Mouse (Mus musculus): ENCODE measurements around the gene Sema7a. TPM values are rescaled to one million over a fixed set of nuclear protein-coding genes. Genes with fewer than 3 reads are reported as not detected.
A peak's percentile ranks its signal among the peaks of the same experiment; 100 is the strongest.

The Sema7a gene
- polyA plus RNA-seq, 1 experiment from 2014 or later, result 0.13 TPM

DNA sequence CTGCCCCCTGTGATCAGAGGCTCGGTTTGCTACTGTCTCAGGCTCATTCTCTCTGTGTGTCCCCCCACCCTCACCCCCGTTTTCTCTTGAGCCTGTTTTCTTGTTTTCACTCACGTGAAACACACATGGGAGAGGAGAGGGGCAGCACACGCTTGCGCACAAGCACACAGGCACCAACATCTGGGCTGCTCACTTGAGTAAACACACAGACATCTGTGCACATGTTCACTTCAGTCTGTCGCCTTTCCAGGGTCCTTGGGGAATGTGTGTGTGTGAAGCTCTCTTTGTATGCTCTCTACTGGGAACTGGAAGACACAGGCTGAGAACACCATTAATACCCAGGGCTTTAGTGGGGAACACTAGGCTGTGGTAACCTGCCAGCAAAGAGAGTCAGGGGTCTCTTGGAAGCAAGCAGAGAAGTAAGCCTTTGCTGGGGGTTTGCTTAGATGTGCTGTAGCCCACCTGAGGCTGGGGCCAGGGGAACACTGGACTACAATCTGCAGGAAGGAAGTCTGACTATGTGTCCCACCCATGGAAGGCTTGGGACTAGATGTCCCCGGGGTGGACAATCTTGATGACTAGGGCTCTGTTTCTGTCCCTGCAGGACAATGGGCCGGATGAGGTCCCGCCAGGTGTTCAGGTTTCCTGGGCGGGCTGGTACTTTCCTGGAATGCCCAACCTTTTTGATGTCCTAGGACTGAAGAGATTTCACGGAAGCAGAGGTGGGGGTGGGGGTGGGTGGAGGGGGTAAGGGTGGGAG lies 30.0 kb downstream of the Sema7a start:
- Histone ChIP-seq H3K9me3 (no peaks in the 10 kb centered on the region), H3K9ac (no peak overlapping the region), H3K4me2 (no peak overlapping the region), H3K27me3 (replicated peaks) (no peaks in the 10 kb centered on the region; the same call in 1 of the 2 replicates), H3K4me1 (peaks cover 44% of the 10 kb centered on the region), H3K4me3 (no peak overlapping the region), H3K36me3 (no peaks in the 10 kb centered on the region), H3K27ac (replicated peaks) (no peak overlapping the region)
- no peak for ATAC-seq (ENCODE audit: extremely low read depth, insufficient number of reproducible peaks, low FRiP score, low TSS enrichment)
- WGBS, result 73% methylated on average over 11 of the region's 11 CpGs

GRCm38 (mm10) chr9:57971413-57971812 lies 31.5 kb downstream of the Sema7a start:
- H3K4me1 ChIP-seq, result peaks cover 33% of the 10 kb centered on the region
- H3K4me2 ChIP-seq, result no peak overlapping the region
- no peak overlapping the region for H3K9ac ChIP-seq
- H3K4me3 ChIP-seq, result no peak overlapping the region
- no peaks in the 10 kb centered on the region for H3K9me3 ChIP-seq
- H3K27me3 ChIP-seq (replicated peaks), result no peaks in the 10 kb centered on the region; the same call in 1 of the 2 replicates
- H3K27ac ChIP-seq (replicated peaks), result no peak overlapping the region
- 86% methylated on average over 5 of the region's 5 CpGs for WGBS
- ATAC-seq (ENCODE audit: extremely low read depth, insufficient number of reproducible peaks, low FRiP score, low TSS enrichment), result no peak
- H3K36me3 ChIP-seq, result no peaks in the 10 kb centered on the region

- Histone ChIP-seq H3K4me1 (peaks cover 30% of the 10 kb centered on the region), H3K4me3 (no peak overlapping the region), H3K4me2 (peak overlapping the region; percentile 19; the same call in 1 of the 2 replicates), H3K9ac (no peak overlapping the region), H3K27ac (replicated peaks) (peak overlapping the region; percentile 37; the same call in 1 of the 2 replicates), H3K9me3 (no peaks in the 10 kb centered on the region), H3K27me3 (replicated peaks) (no peaks in the 10 kb centered on the region; the same call in 1 of the 2 replicates), H3K36me3 (no peaks in the 10 kb centered on the region)
- ATAC-seq (ENCODE audit: extremely low read depth, insufficient number of reproducible peaks, low FRiP score, low TSS enrichment), result no peak
- WGBS, result 49% methylated on average over 9 of the region's 9 CpGs
Observed at GRCm38 (mm10) chr9:57972141-57972591, 32.3 kb downstream of the Sema7a start.

GRCm38 (mm10) chr9:57972776-57973439 lies 33.0 kb downstream of the Sema7a start:
- Histone ChIP-seq H3K9ac (no peak overlapping the region), H3K27me3 (replicated peaks) (no peaks in the 10 kb centered on the region; the same call in 1 of the 2 replicates), H3K9me3 (0 out of 2 replicates have a peak, but pooled peaks cover 4% of the 10 kb centered on the region), H3K4me3 (no peak overlapping the region), H3K36me3 (no peaks in the 10 kb centered on the region), H3K27ac (replicated peaks) (0 out of 2 replicates have a peak overlapping the region, but pooled peaks have one; percentile 37), H3K4me2 (peak overlapping the region; percentile 19; the same call in 1 of the 2 replicates), H3K4me1 (peaks cover 23% of the 10 kb centered on the region)
- ATAC-seq (ENCODE audit: extremely low read depth, insufficient number of reproducible peaks, low FRiP score, low TSS enrichment), result no peak
- 46% methylated on average over 9 of the region's 9 CpGs for WGBS

DNA sequence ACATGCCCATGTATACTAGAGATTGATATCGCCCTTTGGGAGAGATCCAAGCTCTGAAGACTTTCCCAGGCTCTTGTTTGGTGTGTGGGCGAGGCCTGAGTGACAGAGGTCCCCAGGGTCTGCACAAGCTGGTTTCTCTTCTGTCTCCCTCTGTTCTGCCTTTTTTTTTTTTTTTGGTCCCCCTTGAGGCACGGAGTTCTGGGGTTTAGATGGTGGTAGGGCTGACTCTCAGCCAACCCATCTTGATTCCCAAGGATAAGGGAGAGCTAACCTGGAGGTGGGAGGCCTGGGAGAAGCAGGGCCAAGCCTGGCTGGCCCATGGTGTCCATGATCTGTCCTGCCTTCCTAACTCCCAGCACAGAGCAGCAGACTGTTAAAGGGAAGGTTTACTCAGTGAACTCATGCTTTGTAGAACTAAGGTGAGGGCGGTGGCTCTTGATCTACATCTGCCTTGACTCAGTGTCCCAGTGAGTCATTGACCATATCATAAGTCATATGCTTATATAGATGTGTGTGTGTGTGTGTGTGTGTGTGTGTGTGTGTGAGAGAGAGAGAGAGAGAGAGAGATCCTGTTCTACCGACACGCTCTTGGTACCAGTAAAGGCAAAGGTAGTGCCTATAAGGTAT lies 33.6 kb downstream of the Sema7a start:
- H3K9ac ChIP-seq, result no peak overlapping the region
- H3K4me2 ChIP-seq, result no peak overlapping the region
- no peak overlapping the region for H3K4me3 ChIP-seq
- 83% methylated on average over 6 of the region's 6 CpGs for WGBS
- no peaks in the 10 kb centered on the region; the same call in 1 of the 2 replicates for H3K27me3 ChIP-seq (replicated peaks)
- H3K27ac ChIP-seq (replicated peaks), result no peak overlapping the region
- H3K36me3 ChIP-seq, result no peaks in the 10 kb centered on the region
- no peak for ATAC-seq (ENCODE audit: extremely low read depth, insufficient number of reproducible peaks, low FRiP score, low TSS enrichment)
- H3K4me1 ChIP-seq, result peaks cover 21% of the 10 kb centered on the region
- 0 out of 2 replicates have a peak, but pooled peaks cover 4% of the 10 kb centered on the region for H3K9me3 ChIP-seq

DNA sequence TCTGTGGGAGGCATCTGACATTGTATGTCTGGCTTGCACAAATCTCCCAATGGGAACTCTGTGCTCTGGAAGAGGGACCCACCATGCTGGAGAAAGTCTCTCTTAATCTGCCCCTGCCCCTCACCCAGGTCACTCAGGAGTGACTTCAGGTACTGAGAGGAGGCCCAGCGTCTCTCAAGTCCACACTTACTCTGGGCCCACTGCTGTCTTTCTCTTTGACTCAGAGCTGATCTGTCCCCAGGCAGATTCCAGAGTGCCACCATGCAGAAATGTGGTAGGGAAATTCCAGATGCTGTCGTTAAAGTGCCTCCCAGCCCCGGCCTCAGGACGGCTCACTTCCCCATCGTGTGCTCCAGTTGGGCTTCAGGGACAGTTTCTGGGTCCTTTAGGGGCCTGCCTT lies 34.3 kb downstream of the Sema7a start:
- no peak overlapping the region for H3K9ac ChIP-seq
- no peak overlapping the region for H3K4me3 ChIP-seq
- no peak overlapping the region for H3K4me2 ChIP-seq
- ATAC-seq (ENCODE audit: extremely low read depth, insufficient number of reproducible peaks, low FRiP score, low TSS enrichment), result no peak
- H3K9me3 ChIP-seq, result 0 out of 2 replicates have a peak, but pooled peaks cover 4% of the 10 kb centered on the region
- H3K4me1 ChIP-seq, result peaks cover 24% of the 10 kb centered on the region
- H3K27ac ChIP-seq (replicated peaks), result no peak overlapping the region
- WGBS, result 47% methylated on average over 5 of the region's 5 CpGs
- H3K27me3 ChIP-seq (replicated peaks), result no peaks in the 10 kb centered on the region
- H3K36me3 ChIP-seq, result no peaks in the 10 kb centered on the region

DNA sequence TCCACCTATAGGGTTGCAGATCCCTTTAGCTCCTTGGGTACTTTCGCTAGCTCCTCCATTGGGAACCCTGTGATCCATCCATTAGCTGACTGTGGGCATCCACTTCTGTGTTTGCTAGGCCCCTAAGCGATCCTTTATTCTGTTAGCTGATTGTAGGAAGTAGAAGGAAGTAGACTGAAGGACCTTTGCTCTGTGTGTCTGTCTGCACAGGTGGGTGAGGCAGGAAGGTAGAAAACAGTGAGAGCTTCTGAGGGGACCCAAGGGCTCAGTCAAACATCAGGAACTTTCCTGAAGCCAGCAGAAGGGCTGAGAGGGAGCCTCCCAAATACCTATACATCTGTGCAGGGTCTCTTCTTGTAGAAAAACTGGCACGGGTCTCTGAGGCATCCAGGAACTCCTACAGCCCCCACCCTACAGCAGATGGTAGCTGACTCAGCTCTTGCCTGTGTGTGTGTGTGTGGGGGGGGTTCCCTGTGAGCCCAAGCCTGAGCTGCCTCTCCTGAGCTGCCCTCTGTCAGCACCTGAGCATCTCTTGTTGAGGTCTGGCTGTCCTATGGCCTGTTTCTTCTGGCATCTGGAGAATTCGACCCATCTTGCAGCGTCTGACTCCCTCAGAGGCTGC lies 35.4 kb downstream of the Sema7a start:
- H3K27me3 ChIP-seq (replicated peaks), result no peaks in the 10 kb centered on the region; the same call in 1 of the 2 replicates
- H3K4me3 ChIP-seq, result no peak overlapping the region
- H3K9me3 ChIP-seq, result 0 out of 2 replicates have a peak, but pooled peaks cover 4% of the 10 kb centered on the region
- H3K27ac ChIP-seq (replicated peaks), result no peak overlapping the region
- ATAC-seq (ENCODE audit: extremely low read depth, insufficient number of reproducible peaks, low FRiP score, low TSS enrichment), result no peak
- no peak overlapping the region for H3K9ac ChIP-seq
- no peaks in the 10 kb centered on the region for H3K36me3 ChIP-seq
- 63% methylated on average over 5 of the region's 5 CpGs for WGBS
- H3K4me2 ChIP-seq, result no peak overlapping the region
- H3K4me1 ChIP-seq, result peaks cover 24% of the 10 kb centered on the region

GRCm38 (mm10) chr9:57978025-57978424 lies 38.1 kb downstream of the Sema7a start:
- WGBS, result 49% methylated on average over 6 of the region's 6 CpGs
- no peak for ATAC-seq (ENCODE audit: extremely low read depth, insufficient number of reproducible peaks, low FRiP score, low TSS enrichment)
- Histone ChIP-seq H3K9ac (no peak overlapping the region), H3K4me3 (no peak overlapping the region), H3K4me1 (peaks cover 13% of the 10 kb centered on the region), H3K27me3 (replicated peaks) (no peaks in the 10 kb centered on the region; the same call in 1 of the 2 replicates), H3K4me2 (no peak overlapping the region), H3K27ac (replicated peaks) (no peak overlapping the region), H3K9me3 (0 out of 2 replicates have a peak, but pooled peaks cover 4% of the 10 kb centered on the region), H3K36me3 (no peaks in the 10 kb centered on the region)

- 21% methylated on average over 3 of the region's 3 CpGs for WGBS
- H3K4me2 ChIP-seq, result no peak overlapping the region
- no peak overlapping the region for H3K9ac ChIP-seq
- H3K27ac ChIP-seq (replicated peaks), result no peak overlapping the region
- no peak for ATAC-seq (ENCODE audit: extremely low read depth, insufficient number of reproducible peaks, low FRiP score, low TSS enrichment)
- peaks cover 7% of the 10 kb centered on the region for H3K4me1 ChIP-seq
- H3K36me3 ChIP-seq, result no peaks in the 10 kb centered on the region
- no peaks in the 10 kb centered on the region; the same call in 1 of the 2 replicates for H3K27me3 ChIP-seq (replicated peaks)
- 0 out of 2 replicates have a peak, but pooled peaks cover 4% of the 10 kb centered on the region for H3K9me3 ChIP-seq
- no peak overlapping the region for H3K4me3 ChIP-seq
Observed at GRCm38 (mm10) chr9:57978858-57979257, 38.9 kb downstream of the Sema7a start.

DNA sequence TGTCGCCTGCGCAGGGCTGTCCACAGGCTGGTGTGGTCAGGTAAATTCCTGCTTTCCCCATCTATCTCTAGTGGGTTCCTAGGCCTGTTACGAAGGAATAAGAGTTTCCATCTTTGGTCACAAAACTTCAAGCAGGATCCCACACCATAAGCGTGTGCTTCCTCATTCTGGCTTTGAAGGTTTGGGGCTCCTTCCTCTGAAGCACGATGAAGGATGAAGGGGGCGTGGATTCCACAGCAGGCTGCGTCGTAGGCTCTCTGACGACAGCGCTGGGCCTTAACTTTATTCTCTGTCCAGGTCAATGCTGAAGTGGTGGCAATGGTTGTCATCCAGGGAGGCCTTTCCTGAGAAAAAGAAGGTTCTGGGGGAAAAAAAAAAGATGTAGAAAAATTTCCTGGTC lies 40.7 kb downstream of the Sema7a start:
- H3K9ac ChIP-seq, result no peak overlapping the region
- H3K9me3 ChIP-seq, result 0 out of 2 replicates have a peak, but pooled peaks cover 4% of the 10 kb centered on the region
- H3K27me3 ChIP-seq (replicated peaks), result peaks cover 2% of the 10 kb centered on the region; the same call in 1 of the 2 replicates
- H3K4me2 ChIP-seq, result no peak overlapping the region
- WGBS, result 79% methylated on average over 10 of the region's 10 CpGs
- no peak for ATAC-seq (ENCODE audit: extremely low read depth, insufficient number of reproducible peaks, low FRiP score, low TSS enrichment)
- peaks cover 3% of the 10 kb centered on the region; the same call in 1 of the 2 replicates for H3K4me1 ChIP-seq
- H3K36me3 ChIP-seq, result no peaks in the 10 kb centered on the region
- no peak overlapping the region for H3K27ac ChIP-seq (replicated peaks)
- no peak overlapping the region for H3K4me3 ChIP-seq
